Mouse (Mus musculus) brown adipose tissue, adult 24 weeks (tissue): ENCODE results near the gene Orc4. TPM values are rescaled to one million over a fixed set of nuclear protein-coding genes. Genes with fewer than 3 reads are reported as not detected.

ENCODE experiments used
- polyA plus RNA-seq: library from polyadenylated mRNA; stranded (reverse); fragments of >200 nt; gene quantifications from 2 replicates; pipeline ENCODE4 v1.2.4, GENCODE M21; 2012; ENCODE audit not compliant: missing spikeins, insufficient read depth, insufficient read length

Orc4 gene
- polyA plus RNA-seq, 1 experiment: 47.4 TPM

Other genes with a start within 250 kb of the Orc4 start
- 5.3 and 6.6 TPM in 2 replicates for gene Acvr2a, start 136.2 kb downstream of the Orc4 start, polyA plus RNA-seq
- 10.9 and 17.6 TPM in 2 replicates for gene Mbd5, start 769 bp downstream of the Orc4 start, polyA plus RNA-seq